Mouse (Mus musculus): Measurements from ENCODE around the gene Cdx2. TPM values are rescaled to one million over a fixed set of nuclear protein-coding genes. Genes with fewer than 3 reads are reported as not detected.

Gene Cdx2
- polyA plus RNA-seq, 1 experiment from 2014 or later = not detected

- no peak overlapping the region for H3K4me3 ChIP-seq (ENCODE audit: low read depth, low read length)
- H3K9ac ChIP-seq (ENCODE audit: low read length) = no peak overlapping the region
- no peak for ATAC-seq (ENCODE audit: insufficient number of reproducible peaks, low FRiP score, low TSS enrichment, low read depth)
- H3K4me1 ChIP-seq (ENCODE audit: control insufficient read depth, insufficient read depth, low read length) = peaks cover 25% of the 10 kb centered on the region
- peaks cover 84% of the 10 kb centered on the region for H3K27me3 ChIP-seq (ENCODE audit: control insufficient read depth, insufficient read depth, low read length)
- H3K36me3 ChIP-seq (ENCODE audit: control insufficient read depth, insufficient read depth, low read length) = no peaks in the 10 kb centered on the region
- peak; percentile 65 for DNase-seq (ENCODE audit: low spot score)
- H3K27ac ChIP-seq (replicated peaks; ENCODE audit: low read depth, low read length) = no peak overlapping the region
- WGBS = 9% methylated on average over 10 of the region's 10 CpGs
- H3K9me3 ChIP-seq (ENCODE audit: control insufficient read depth, low read length) = no peaks in the 10 kb centered on the region
- no peak overlapping the region for H3K4me2 ChIP-seq (ENCODE audit: low read depth, severe bottlenecking)
Measured at GRCm38 (mm10) chr5:147301781-147302070, 5.3 kb downstream of the Cdx2 start.

- Histone ChIP-seq H3K9ac (ENCODE audit: low read length) (no peak overlapping the region), H3K4me2 (ENCODE audit: low read depth, severe bottlenecking) (no peak overlapping the region), H3K9me3 (ENCODE audit: control insufficient read depth, low read length) (no peaks in the 10 kb centered on the region), H3K36me3 (ENCODE audit: control insufficient read depth, insufficient read depth, low read length) (no peaks in the 10 kb centered on the region), H3K4me3 (ENCODE audit: low read depth, low read length) (no peak overlapping the region), H3K27me3 (ENCODE audit: control insufficient read depth, insufficient read depth, low read length) (peaks cover 78% of the 10 kb centered on the region), H3K27ac (replicated peaks; ENCODE audit: low read depth, low read length) (no peak overlapping the region), H3K4me1 (ENCODE audit: control insufficient read depth, insufficient read depth, low read length) (peaks cover 22% of the 10 kb centered on the region)
- WGBS = 7% methylated on average over 21 of the region's 21 CpGs
- peak; percentile 57 for DNase-seq (ENCODE audit: low spot score)
- ATAC-seq (ENCODE audit: insufficient number of reproducible peaks, low FRiP score, low TSS enrichment, low read depth) = no peak
Measured at GRCm38 (mm10) chr5:147300917-147301780, 5.9 kb downstream of the Cdx2 start.

GRCm38 (mm10) chr5:147300001-147300363 is 7.1 kb downstream of the Cdx2 start:
- Histone ChIP-seq H3K27me3 (ENCODE audit: control insufficient read depth, insufficient read depth, low read length) (peaks cover 72% of the 10 kb centered on the region), H3K27ac (replicated peaks; ENCODE audit: low read depth, low read length) (no peak overlapping the region), H3K9me3 (ENCODE audit: control insufficient read depth, low read length) (no peaks in the 10 kb centered on the region), H3K4me1 (ENCODE audit: control insufficient read depth, insufficient read depth, low read length) (peaks cover 17% of the 10 kb centered on the region), H3K4me2 (ENCODE audit: low read depth, severe bottlenecking) (peak overlapping the region; percentile 41), H3K9ac (ENCODE audit: low read length) (no peak overlapping the region), H3K36me3 (ENCODE audit: control insufficient read depth, insufficient read depth, low read length) (no peaks in the 10 kb centered on the region), H3K4me3 (ENCODE audit: low read depth, low read length) (peak overlapping the region; percentile 12; the same call in 1 of the 2 replicates)
- 12% methylated on average over 4 of the region's 4 CpGs for WGBS
- peak; percentile 30 for DNase-seq (ENCODE audit: low spot score)
- ATAC-seq (ENCODE audit: insufficient number of reproducible peaks, low FRiP score, low TSS enrichment, low read depth) = 0 out of 2 replicates have a peak, but pooled peaks have one; percentile 3

GRCm38 (mm10) chr5:147299255-147300000 is 7.6 kb downstream of the Cdx2 start:
- Histone ChIP-seq H3K27me3 (ENCODE audit: control insufficient read depth, insufficient read depth, low read length) (peaks cover 71% of the 10 kb centered on the region), H3K36me3 (ENCODE audit: control insufficient read depth, insufficient read depth, low read length) (no peaks in the 10 kb centered on the region), H3K4me2 (ENCODE audit: low read depth, severe bottlenecking) (peak overlapping the region; percentile 41), H3K9ac (ENCODE audit: low read length) (no peak overlapping the region), H3K4me3 (ENCODE audit: low read depth, low read length) (peak overlapping the region; percentile 12; the same call in 1 of the 2 replicates), H3K9me3 (ENCODE audit: control insufficient read depth, low read length) (no peaks in the 10 kb centered on the region), H3K27ac (replicated peaks; ENCODE audit: low read depth, low read length) (no peak overlapping the region), H3K4me1 (ENCODE audit: control insufficient read depth, insufficient read depth, low read length) (peaks cover 17% of the 10 kb centered on the region)
- ATAC-seq (ENCODE audit: insufficient number of reproducible peaks, low FRiP score, low TSS enrichment, low read depth) (peak; percentile 45; the same call in 1 of the 2 replicates), DNase-seq (ENCODE audit: low spot score) (peak; percentile 80)
- under 1% methylated on average over 40 of the region's 41 CpGs for WGBS

GRCm38 (mm10) chr5:147297249-147297648 is 9.8 kb downstream of the Cdx2 start:
- ATAC-seq (ENCODE audit: insufficient number of reproducible peaks, low FRiP score, low TSS enrichment, low read depth) (no peak), DNase-seq (ENCODE audit: low spot score) (no peak)
- no peak overlapping the region for H3K4me2 ChIP-seq (ENCODE audit: low read depth, severe bottlenecking)
- no peaks in the 10 kb centered on the region for H3K36me3 ChIP-seq (ENCODE audit: control insufficient read depth, insufficient read depth, low read length)
- no peak overlapping the region for H3K27ac ChIP-seq (replicated peaks; ENCODE audit: low read depth, low read length)
- H3K9me3 ChIP-seq (ENCODE audit: control insufficient read depth, low read length) = no peaks in the 10 kb centered on the region
- H3K27me3 ChIP-seq (ENCODE audit: control insufficient read depth, insufficient read depth, low read length) = peaks cover 64% of the 10 kb centered on the region
- peaks cover 17% of the 10 kb centered on the region for H3K4me1 ChIP-seq (ENCODE audit: control insufficient read depth, insufficient read depth, low read length)
- WGBS = 60% methylated on average over 5 of the region's 5 CpGs
- H3K4me3 ChIP-seq (ENCODE audit: low read depth, low read length) = no peak overlapping the region
- no peak overlapping the region for H3K9ac ChIP-seq (ENCODE audit: low read length)

GRCm38 (mm10) chr5:147294121-147294520 is 12.9 kb downstream of the Cdx2 start:
- no peak overlapping the region for H3K4me2 ChIP-seq (ENCODE audit: low read depth, severe bottlenecking)
- ATAC-seq (ENCODE audit: insufficient number of reproducible peaks, low FRiP score, low TSS enrichment, low read depth) = no peak
- no peak overlapping the region for H3K9ac ChIP-seq (ENCODE audit: low read length)
- H3K36me3 ChIP-seq (ENCODE audit: control insufficient read depth, insufficient read depth, low read length) = no peaks in the 10 kb centered on the region
- no peaks in the 10 kb centered on the region for H3K4me1 ChIP-seq (ENCODE audit: control insufficient read depth, insufficient read depth, low read length)
- no peak overlapping the region for H3K4me3 ChIP-seq (ENCODE audit: low read depth, low read length)
- DNase-seq (ENCODE audit: low spot score) = peak; percentile 64
- 20% methylated on average over 20 of the region's 20 CpGs for WGBS
- peaks cover 40% of the 10 kb centered on the region for H3K27me3 ChIP-seq (ENCODE audit: control insufficient read depth, insufficient read depth, low read length)
- no peak overlapping the region for H3K27ac ChIP-seq (replicated peaks; ENCODE audit: low read depth, low read length)
- H3K9me3 ChIP-seq (ENCODE audit: control insufficient read depth, low read length) = no peaks in the 10 kb centered on the region

GRCm38 (mm10) chr5:147293127-147293910 is 13.8 kb downstream of the Cdx2 start:
- no peak overlapping the region for H3K27ac ChIP-seq (replicated peaks; ENCODE audit: low read depth, low read length)
- DNase-seq (ENCODE audit: low spot score) = peak; percentile 93
- 19% methylated on average over 18 of the region's 18 CpGs for WGBS
- H3K4me3 ChIP-seq (ENCODE audit: low read depth, low read length) = no peak overlapping the region
- no peaks in the 10 kb centered on the region for H3K4me1 ChIP-seq (ENCODE audit: control insufficient read depth, insufficient read depth, low read length)
- peaks cover 37% of the 10 kb centered on the region for H3K27me3 ChIP-seq (ENCODE audit: control insufficient read depth, insufficient read depth, low read length)
- no peaks in the 10 kb centered on the region for H3K36me3 ChIP-seq (ENCODE audit: control insufficient read depth, insufficient read depth, low read length)
- no peak overlapping the region for H3K9ac ChIP-seq (ENCODE audit: low read length)
- no peaks in the 10 kb centered on the region for H3K9me3 ChIP-seq (ENCODE audit: control insufficient read depth, low read length)
- peak; percentile 83 for ATAC-seq (ENCODE audit: insufficient number of reproducible peaks, low FRiP score, low TSS enrichment, low read depth)
- no peak overlapping the region for H3K4me2 ChIP-seq (ENCODE audit: low read depth, severe bottlenecking)

- WGBS = 35% methylated on average over 13 of the region's 13 CpGs
- H3K4me3 ChIP-seq (ENCODE audit: low read depth, low read length) = no peak overlapping the region
- no peak for ATAC-seq (ENCODE audit: insufficient number of reproducible peaks, low FRiP score, low TSS enrichment, low read depth)
Measured at GRCm38 (mm10) chr5:147292506-147293120, 14.5 kb downstream of the Cdx2 start.

More at GRCm38 (mm10) chr5:147292506-147293120, 14.5 kb downstream of the Cdx2 start:
- Histone ChIP-seq H3K9me3 (ENCODE audit: control insufficient read depth, low read length) (no peaks in the 10 kb centered on the region), H3K27me3 (ENCODE audit: control insufficient read depth, insufficient read depth, low read length) (peaks cover 31% of the 10 kb centered on the region), H3K4me2 (ENCODE audit: low read depth, severe bottlenecking) (no peak overlapping the region), H3K36me3 (ENCODE audit: control insufficient read depth, insufficient read depth, low read length) (no peaks in the 10 kb centered on the region), H3K27ac (replicated peaks; ENCODE audit: low read depth, low read length) (no peak overlapping the region), H3K9ac (ENCODE audit: low read length) (no peak overlapping the region), H3K4me1 (ENCODE audit: control insufficient read depth, insufficient read depth, low read length) (no peaks in the 10 kb centered on the region)
- DNase-seq (ENCODE audit: low spot score) = no peak
